Mouse (Mus musculus) cerebellum, postnatal 36 days (tissue): Measurements from ENCODE around the gene Atcay.

Source experiments
- DNase-seq, 2 experiments: peaks; one replicate each; pipeline ENCODE4 v3.0.0; 2021 to 2022; ENCODE audit warnings: mixed read lengths in 2 of 2

Atcay gene

DNA sequence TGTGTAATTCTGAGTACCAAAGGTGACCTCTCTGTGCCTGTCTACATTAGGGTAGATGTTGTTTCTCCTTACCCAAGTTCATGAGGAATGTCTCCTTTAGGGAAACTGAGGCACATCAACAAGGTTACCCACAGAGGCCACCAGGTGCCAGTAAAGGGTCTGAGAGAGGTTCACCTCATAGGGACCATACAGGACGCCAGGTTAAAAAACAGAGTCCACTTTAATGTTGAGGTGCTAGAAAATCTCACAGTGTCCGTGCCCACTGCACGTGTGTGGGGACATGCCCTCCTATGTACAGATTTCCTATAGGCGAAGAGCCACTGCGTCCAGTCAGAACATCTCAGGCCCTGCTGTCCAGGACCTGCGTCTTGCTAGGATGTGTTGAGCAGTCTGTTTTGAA lies 31.6 kb downstream of the Atcay start:
- no peak for DNase-seq

DNA sequence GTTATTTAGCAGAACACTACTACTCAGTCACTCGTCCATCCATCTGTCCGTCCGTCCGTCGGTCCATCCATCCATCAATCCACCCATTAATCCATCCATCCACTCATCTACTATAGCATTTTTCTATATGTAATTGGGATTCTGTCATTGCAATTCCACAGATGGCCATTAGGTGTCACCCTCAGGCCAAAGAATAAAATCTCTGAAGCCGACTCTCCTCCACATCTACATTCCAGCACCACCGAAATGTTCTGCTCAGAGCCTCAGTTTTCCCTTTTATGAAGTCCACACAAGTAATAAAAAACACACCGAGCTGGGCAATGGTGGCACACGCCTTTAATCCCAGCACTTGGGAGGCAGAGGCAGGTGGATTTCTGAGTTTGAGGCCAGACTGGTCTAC lies 32.4 kb downstream of the Atcay start:
- DNase-seq, result peak; percentile 62 to 84

DNA sequence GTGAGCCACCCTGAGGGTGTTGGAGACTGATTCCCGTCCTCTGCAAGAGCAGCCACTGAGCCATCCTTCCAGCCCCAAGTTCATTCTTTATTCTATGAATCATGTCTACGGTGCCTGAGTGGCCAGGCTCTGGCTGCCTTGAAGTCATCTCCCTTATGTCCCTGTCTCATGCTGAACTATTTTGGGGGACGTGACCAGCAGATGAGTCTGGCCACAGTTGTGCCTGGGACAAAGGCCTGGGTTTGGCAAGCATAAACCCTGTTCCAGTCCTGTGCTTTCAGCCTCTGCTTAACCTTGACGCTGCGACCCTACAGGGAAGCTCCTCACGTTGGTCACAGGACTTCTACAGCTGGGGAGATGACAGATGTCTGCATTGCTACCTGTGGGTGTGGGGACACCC lies 33.3 kb downstream of the Atcay start:
- no peak for DNase-seq

DNA sequence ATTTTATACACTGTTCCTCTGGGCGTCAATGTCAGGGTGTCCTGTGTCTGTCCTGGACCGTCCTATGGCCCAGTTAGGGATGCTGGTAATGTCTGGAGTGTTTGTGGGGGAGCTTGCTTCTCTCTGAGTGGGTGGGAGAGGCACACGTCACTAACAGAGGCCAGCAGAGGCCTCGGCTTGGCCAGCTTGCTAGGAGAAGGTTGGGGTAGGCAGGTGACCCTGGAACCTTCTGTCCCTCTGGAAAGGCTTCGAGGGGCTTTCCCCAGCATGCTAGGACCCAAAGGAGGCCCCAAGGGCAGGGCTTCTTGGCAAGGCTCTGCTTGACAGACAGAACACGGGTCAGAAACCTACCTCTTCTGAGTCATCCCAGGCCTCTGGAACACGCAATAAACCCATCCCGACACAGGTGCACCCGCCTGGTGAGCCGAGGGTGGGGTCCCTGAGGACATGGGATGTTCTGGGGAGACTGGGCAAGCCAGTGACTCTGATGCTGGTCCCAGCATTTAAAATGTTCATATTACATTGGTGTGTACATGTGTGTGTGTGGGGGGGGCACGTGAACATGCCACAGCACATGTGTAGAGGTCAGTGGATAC lies 34.1 kb downstream of the Atcay start:
- DNase-seq, result no peak

DNA sequence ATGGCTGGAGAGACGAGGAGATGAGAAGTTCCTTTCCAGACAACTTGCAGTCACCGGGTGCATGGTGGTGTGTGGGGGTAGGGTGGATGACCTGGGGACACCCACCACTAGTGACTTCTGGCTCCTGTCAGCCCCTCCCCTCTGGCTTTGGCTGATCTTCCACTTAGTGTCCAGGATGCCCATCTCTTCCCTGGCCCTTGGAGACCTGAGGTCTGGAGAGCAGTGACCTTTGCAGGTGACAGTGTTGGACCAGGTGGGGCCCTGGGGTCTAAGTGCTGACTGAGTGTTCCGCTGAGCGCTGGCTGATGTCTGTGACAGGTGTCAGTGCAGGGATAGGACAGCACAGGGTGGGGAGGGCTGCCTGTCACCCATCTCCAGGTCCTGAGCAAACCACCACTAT lies 35.3 kb downstream of the Atcay start:
- no peak for DNase-seq

DNA sequence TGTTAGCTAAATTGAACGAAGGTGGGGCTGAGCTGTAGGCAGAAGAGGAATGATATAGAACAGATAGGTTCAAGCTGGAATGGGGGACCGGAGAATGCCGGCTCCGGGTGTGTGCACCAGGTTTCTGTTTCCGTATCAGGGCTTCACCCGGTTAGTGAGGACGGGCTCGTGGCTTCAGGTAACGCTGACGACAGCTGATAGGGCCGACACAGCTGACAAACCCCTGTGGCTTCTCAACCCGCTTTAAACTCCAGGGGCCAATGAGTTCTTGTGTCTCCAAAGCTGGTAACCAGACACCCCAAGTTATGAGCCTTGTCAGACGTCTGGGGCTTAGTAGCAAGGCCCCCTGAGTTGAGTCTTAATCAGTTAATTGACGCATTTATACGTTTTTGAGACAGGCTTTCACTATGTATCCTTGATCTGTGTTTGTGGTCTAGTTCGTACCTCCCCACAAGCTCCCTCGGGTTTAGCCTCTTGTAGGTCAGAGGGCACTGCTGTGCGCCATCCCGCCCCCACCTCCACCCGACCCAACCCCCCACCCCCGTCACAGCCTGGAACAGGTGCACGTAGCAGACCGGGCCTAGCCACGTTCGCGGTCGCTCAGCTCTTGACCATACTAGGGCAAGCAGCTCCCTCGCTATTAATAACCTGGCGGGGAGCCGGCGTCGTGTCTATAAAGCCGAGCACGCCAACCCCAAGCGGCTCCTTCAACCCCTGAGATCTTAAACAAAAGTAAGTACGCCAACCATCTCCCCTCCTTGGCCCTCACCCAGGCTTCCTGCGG lies 36.5 kb downstream of the Atcay start:
- DNase-seq, result peak; percentile 51 to 53

DNA sequence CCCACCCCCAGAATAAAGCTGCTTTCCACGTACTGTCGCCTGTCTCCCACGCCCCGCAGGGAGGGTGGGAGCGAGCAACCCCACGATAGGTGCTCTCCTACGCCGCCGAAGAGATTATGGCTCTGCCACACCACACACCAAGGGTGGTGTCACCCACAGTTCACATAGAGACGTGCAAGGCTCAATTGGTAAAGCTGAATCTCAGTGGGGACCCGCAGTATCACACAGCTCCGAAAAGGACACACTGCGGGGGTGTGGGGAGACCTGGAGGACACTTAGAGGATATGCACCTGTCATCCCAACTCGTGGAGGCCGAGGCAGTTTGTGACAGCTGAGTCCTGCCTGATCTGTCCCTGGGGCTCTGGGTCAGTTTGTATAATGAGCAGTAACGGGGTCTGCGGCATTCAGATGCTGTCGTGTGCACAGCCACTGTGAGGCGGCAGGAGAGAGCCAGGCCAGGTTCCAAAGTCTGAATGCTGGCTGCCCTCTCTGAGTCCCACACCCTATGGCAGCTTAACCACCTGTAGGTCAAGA lies 37.6 kb downstream of the Atcay start:
- DNase-seq, result peak; percentile 41 to 62

DNA sequence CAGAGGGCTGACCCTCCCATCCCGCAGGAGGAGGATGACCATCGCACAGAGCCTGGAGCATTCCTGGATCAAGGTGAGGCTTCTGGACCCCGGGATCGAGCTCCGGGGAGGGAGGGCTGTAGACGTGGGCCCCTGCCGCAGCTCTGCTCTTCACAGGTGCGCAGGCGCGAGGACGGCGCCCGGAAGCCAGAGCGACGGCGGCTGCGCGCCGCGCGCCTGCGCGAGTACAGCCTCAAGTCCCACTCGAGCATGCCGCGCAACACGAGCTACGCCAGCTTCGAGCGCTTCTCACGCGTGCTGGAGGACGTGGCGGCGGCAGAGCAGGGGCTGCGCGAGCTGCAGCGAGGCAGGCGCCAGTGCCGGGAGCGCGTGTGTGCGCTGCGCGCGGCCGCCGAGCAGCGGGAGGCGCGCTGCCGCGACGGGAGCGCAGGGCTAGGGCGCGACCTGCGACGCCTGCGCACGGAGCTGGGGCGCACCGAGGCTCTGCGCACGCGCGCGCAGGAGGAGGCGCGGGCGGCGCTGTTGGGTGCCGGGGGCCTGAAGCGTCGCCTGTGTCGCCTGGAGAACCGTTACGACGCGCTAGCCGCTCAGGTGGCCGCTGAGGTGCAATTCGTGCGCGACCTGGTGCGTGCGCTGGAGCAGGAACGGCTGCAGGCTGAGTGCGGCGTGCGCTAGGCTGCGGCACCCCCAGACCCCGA lies 38.2 kb downstream of the Atcay start:
- DNase-seq, result peak; percentile 85 to 88

DNA sequence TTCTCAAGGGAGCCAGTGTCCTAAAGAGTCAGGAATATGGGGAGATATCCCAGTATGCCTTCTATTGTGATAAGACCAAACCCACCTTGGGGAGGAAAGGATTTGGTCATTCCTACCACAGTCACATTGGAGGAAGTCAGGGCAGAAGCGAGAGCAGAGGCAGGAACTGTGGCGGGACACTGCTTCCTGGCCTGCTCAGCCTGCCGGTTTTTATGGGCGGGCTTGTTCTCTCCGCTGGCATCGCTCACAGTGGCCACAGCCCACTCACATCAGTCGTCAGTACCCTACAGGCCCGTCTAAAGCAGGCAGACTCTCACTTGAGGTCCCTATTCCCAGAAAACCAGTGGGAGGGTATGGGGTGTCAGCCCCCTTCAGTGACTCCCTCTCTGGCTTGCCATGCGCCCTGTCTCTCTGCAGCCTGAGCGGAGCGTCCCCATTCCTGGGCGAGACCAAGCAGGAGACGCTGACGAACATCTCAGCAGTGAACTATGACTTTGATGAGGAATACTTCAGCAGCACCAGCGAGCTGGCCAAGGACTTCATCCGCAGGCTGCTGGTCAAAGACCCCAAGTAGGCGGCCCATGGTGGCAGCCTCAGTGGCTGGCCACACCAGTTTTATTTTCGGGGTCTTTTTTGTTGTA lies 39.2 kb downstream of the Atcay start:
- DNase-seq, result no peak

DNA sequence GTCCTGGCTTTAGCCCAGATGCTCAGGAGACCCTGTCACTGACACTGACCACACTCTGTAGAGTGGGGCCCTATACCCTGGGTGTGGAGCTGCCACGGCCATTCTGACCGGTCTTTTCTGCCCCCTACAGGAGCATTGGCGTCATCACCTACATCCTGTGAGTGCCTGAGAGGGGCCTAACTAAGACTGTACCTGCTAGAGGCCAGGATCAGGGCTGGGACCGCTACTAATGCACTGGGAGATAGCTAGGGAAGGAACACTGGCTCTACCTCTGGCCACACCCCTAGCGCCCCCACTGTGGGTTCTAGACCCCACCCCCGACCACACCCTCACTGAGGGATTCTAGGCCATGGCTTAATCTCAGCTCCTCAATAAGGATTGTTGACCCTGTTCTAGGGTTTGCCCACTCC lies 39.7 kb downstream of the Atcay start:
- DNase-seq, result no peak

DNA sequence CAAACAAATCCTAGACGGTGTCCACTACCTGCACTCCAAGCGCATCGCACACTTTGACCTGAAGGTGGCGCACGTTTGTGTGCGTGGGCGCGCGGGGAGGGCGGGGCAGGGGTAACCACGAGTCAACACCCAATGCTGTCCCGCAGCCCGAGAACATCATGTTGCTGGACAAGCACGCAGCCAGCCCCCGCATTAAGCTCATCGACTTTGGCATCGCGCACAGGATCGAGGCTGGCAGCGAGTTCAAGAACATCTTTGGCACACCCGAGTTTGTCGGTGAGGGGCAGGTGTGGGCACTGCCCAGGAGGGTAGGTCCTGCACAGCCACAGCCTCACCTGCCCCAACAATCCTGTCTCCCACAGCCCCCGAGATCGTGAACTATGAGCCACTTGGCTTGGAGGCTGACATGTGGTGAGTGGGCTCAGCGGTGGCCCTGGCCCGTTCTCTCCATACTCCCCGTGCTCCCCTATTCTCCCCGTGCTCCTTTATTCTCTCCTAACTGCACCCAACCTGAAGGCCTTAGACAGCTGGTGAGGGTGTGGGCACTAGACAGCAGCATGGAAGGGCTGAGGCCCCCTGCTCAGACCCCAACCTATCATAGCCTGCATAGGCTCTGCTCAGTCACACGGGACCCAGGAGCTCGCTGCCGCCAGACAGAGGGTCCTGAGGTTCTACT lies 40.3 kb downstream of the Atcay start:
- peak in 1 of 2 experiments; percentile 40 for DNase-seq

DNA sequence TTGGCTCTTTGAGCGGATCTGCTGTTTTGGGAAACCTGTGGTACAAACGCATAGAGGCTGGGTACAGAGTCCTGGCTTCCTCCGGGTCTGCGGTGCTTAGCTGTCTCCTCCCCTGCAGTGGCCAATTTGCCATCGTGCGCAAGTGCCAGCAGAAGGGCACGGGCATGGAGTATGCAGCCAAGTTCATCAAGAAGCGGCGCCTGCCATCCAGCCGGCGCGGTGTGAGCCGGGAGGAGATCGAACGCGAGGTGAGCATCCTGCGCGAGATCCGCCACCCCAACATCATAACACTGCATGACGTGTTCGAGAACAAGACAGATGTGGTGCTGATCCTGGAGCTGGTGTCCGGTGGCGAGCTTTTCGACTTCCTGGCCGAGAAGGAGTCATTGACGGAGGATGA lies 40.8 kb downstream of the Atcay start:
- DNase-seq, result no peak

DNA sequence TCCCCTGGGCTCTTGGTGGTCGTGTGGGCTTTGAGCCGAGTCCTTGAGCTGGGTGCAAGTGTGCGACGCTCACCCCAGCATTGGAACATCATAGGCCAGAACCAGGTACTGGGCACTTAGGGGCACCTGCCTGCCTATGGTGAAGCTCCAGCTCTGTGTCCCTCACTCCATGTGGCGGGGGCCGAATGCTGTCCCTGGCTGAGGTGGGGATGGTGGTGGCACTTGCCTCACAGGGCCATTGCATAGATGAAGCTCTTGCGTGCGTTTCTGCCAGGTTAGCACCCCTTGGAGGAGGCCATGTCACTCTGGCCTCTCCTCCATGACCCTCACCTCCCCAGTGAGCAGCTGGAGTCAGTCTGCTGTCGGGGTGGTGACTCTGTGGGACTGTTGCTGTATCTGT lies 43.5 kb downstream of the Atcay start:
- DNase-seq, result no peak

DNA sequence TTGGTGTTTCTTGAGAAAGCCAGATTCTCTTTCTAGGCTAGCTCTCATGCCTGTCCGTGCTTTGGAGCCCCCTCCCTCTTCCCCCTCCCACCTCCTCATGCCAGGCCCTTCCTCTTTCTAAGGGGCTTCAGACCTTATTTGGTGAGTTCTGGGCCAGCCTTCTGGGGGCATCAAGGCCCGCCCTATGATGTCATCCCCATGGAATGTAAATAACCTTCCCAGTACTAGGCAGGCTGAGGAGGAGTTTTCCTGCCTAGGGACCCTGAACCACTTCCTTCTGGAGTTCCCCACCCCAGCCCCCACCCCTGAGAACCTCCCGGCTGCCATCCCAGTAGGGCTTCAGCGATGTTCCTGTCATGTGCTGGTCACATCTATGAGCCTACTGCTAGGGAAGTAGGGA lies 45.9 kb downstream of the Atcay start:
- DNase-seq, result no peak

DNA sequence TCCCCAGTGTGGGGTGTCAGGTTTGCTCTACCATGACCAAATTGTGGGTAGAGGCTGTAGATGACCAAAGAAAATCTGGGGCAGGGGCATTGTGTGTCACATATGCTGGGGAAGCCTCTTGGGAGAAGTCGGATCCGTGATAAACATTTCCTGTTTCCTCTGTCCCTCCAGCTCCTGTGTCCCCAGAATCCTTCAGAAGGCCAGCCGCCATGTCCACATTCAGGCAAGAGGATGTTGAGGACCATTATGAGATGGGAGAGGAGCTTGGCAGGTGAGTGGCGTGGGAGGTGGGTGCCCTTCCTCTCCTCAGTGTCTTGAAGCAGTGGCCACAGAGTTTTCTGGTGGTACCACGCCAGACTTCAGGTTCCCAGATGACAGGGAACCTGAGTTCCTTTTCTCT lies 46.8 kb downstream of the Atcay start, which contains the start of gene 4930442H23Rik:
TSS of gene 4930442H23Rik (minus strand) at position 45 of the 400 bp plus-strand sequence.
- no peak for DNase-seq

DNA sequence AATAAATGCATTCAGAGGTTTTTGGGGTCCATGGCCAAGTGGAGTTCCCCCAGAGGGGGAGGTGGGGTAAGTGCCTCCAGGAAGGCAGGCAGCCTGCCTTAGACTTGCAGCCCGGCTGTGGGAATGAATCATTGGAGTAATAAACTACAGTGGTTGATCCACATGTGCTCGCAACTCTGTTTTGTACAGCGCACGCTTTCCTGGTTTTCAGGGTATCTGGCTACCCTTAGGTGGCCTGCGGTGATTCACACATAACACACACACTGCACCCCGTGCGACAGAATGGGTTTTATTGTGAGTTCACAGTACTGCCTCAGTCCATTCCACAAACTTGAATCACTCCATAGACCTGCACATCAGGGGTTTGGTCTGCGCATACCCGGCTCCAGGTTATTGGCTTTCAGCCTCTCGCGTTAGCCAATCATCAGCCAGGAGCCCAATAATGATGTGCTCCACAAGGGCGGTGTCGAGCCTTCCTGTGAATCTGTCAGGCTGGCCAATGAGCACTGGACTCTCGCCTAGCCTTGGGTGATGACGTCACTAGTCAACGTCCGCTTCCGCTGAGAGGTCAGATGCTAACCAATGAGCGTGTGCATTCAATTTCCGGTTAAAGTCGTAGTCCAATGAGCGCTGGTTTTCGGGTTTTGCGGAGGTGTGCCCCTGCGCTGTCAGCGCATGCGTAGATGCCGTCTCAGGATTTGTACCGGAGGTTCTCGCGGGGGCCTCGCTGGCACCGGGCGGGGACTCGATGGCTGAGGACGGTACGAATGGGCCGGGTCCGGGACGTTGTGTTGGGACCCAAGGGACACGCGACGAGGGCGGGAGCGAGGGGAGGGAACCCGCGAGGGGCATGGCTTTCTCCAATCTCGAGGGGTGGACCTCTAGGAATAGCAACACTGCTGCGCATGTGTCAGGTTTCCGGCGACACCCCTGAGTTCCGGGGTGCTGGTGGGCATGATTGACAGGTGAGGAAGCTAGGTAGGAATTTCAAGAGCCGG lies 48.0 kb downstream of the Atcay start, which contains the start of gene Dapk3:
TSS of gene Dapk3 (plus strand) at position 670 of the 998 bp plus-strand sequence.
- peak; percentile 94 to 96 for DNase-seq

DNA sequence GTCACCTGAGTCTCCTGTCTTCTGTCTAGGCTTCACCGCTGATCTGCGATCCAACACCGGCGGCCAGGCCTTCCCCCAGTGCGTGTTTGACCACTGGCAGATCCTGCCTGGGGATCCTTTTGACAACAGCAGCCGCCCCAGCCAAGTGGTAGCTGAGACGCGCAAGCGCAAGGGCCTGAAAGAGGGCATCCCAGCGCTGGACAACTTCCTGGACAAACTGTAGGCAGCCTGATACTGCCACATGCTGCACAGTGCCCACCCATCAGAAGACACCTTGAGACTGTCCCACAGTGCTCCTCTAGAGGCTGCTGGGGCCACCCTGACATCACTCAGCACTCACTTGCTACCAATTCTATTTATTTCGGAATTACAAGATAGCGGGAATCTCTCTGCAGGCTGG lies 48.8 kb downstream of the Atcay start:
- DNase-seq, result peak in 1 of 2 experiments; percentile 31

DNA sequence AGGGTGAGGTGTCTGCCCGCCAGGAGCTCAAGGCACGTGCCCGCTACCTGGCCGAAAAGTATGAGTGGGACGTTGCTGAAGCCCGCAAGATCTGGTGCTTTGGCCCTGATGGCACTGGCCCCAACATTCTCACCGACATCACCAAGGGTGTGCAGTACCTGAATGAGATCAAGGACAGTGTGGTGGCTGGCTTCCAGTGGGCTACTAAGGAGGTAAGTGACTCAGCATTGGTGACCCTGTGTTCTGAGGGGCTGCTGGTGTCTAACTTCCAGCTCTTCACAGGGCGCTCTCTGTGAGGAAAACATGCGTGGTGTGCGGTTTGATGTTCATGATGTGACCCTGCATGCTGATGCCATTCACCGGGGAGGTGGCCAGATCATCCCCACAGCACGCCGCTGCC lies 49.7 kb downstream of the Atcay start:
- no peak for DNase-seq

DNA sequence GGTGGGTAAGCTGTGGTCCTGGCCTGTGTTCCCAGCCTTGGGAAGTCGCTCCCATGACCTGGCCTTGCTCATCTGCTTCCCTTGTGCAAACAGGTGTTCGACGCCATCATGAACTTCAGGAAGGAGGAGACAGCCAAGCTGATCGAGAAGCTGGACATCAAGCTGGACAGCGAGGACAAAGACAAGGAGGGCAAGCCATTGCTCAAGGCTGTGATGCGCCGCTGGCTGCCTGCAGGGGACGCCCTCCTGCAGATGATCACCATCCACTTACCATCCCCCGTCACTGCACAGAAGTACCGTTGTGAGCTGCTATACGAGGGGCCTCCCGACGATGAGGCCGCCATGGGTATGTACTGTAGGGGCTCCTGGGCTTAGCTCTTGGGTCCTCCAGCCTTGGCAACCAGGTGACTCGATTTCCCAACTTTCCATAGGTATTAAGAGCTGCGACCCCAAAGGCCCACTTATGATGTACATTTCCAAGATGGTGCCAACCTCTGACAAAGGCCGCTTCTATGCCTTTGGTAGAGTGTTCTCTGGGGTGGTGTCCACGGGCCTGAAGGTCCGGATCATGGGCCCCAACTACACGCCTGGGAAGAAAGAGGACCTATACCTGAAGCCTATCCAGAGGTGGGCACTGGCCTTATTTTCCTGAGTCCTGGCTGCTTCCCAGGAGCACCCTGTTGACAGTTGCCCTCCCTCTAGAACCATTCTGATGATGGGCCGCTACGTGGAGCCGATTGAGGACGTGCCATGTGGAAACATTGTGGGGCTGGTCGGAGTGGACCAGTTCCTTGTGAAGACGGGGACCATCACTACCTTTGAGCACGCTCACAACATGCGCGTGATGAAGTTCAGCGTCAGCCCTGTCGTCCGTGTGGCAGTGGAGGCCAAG lies 50.9 kb downstream of the Atcay start:
- no peak for DNase-seq

DNA sequence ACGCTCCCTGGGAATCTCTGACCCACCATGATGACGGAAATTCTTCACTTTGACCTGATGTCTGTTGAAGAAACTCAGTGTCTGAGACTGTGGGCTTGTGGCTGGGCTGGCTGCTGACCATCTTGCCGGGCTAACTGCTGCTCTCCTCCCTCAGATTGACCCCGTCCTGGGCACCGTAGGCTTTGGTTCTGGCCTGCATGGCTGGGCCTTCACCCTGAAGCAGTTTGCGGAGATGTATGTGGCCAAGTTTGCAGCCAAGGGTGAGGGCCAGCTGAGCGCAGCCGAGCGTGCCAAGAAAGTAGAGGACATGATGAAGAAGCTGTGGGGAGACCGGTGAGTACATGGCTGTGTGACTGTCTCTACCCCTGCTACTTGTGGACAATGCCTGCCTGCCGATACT lies 51.7 kb downstream of the Atcay start:
- DNase-seq, result no peak
